Mouse (Mus musculus): ENCODE data around the gene Ankdd1b. TPM values are rescaled to one million over a fixed set of nuclear protein-coding genes. Genes with fewer than 3 reads are reported as not detected.

Ankdd1b gene
- polyA plus RNA-seq (2015; fragmentation: Nextera tagmentation; extraction: Ambion mirVana), result 0.19 TPM in 1 of 2 replicates, not detected in the other

DNA sequence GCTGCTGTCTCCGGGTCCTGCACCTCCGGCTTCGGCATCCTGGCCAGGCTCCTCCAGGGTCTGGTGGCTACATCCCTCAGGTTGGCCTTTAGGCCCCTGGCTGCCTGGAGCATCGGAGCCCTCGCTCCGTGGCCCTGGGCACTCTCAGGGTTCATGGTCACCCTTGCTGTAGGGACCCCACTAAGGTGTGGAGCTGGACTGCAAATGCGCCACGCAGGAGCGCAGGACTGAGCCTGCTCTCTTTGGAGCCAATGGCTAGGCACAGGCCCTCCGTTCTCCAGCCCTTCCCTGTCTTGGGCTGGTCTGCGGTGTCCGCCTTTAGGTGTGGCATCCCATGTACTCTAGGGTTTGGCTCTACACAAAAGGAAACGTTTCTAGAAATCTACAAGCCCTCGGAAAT, at the start of gene Ankdd1b:
Ankdd1b (minus strand) TSS at position 242 of the 400 bp plus-strand sequence.
- Histone ChIP-seq H3K27me3 (no peaks in the 10 kb centered on the region), H3K4me3 (no peak within 1 kb of the TSS), H3K4me2 (no peak within 1 kb of the TSS), H3K27ac (peak within 1 kb of the TSS; percentile 36), H3K9ac (no peak within 1 kb of the TSS), H3K4me1 (no peaks in the 10 kb centered on the region), H3K9me3 (no peaks in the 10 kb centered on the region), H3K36me3 (no peaks in the 10 kb centered on the region)
- WGBS, result 80% methylated on average over 14 of the region's 14 CpGs
- ATAC-seq (ENCODE audit: borderline replicate concordance, extremely low read depth, low FRiP score, low TSS enrichment), result peak; percentile 31; the same call in 1 of the 2 replicates

- 55% methylated on average over 2 of the region's 2 CpGs for WGBS
Observed at GRCm38 (mm10) chr13:96517335-96517734, 46.3 kb upstream of the Ankdd1b start.

DNA sequence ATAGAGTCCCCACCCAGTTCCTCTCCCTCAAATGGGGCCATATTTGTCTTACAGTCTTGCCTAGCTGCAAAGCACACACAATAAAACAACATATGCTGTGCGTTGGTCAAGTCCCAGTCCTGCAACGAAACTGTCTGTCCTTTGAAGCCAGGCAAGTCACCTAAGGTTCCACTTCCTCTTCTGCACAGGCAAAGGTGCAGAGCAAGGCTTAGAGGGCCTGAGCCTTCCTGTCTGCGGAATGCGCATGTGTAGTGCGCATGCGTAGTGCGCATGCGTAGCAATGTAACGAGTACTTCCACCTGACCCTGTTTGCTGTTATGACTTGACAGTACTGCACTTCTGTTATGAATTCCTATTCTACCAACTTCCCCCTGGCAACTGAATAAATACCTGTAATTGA, 45.3 kb upstream of the Ankdd1b start:
- H3K4me2 ChIP-seq, result no peak overlapping the region
- no peaks in the 10 kb centered on the region for H3K9me3 ChIP-seq
- ATAC-seq (ENCODE audit: borderline replicate concordance, extremely low read depth, low FRiP score, low TSS enrichment), result no peak
- H3K9ac ChIP-seq, result no peak overlapping the region
- H3K27me3 ChIP-seq, result no peaks in the 10 kb centered on the region
- H3K27ac ChIP-seq, result no peak overlapping the region
- H3K36me3 ChIP-seq, result no peaks in the 10 kb centered on the region
- WGBS, result 94% methylated on average over 9 of the region's 9 CpGs
- no peak overlapping the region for H3K4me3 ChIP-seq
- H3K4me1 ChIP-seq, result peaks cover 23% of the 10 kb centered on the region; the same call in 1 of the 2 replicates

More at GRCm38 (mm10) chr13:96517335-96517734, 46.3 kb upstream of the Ankdd1b start:
- Histone ChIP-seq H3K36me3 (no peaks in the 10 kb centered on the region), H3K9ac (no peak overlapping the region), H3K4me1 (peaks cover 13% of the 10 kb centered on the region; the same call in 1 of the 2 replicates), H3K4me3 (no peak overlapping the region), H3K27ac (no peak overlapping the region), H3K4me2 (no peak overlapping the region), H3K27me3 (no peaks in the 10 kb centered on the region), H3K9me3 (no peaks in the 10 kb centered on the region)
- peak; percentile 32; the same call in 1 of the 2 replicates for ATAC-seq (ENCODE audit: borderline replicate concordance, extremely low read depth, low FRiP score, low TSS enrichment)

- Histone ChIP-seq H3K9ac (no peak overlapping the region), H3K27me3 (0 out of 2 replicates have a peak, but pooled peaks cover under 1% of the 10 kb centered on the region), H3K4me1 (peaks cover 25% of the 10 kb centered on the region; the same call in 1 of the 2 replicates), H3K27ac (peak overlapping the region; percentile 47; the same call in 1 of the 2 replicates), H3K4me2 (no peak overlapping the region), H3K9me3 (no peaks in the 10 kb centered on the region), H3K36me3 (no peaks in the 10 kb centered on the region), H3K4me3 (no peak overlapping the region)
- ATAC-seq (ENCODE audit: borderline replicate concordance, extremely low read depth, low FRiP score, low TSS enrichment), result peak; percentile 79; the same call in 1 of the 2 replicates
- 40% methylated on average over 5 of the region's 5 CpGs for WGBS
Observed at GRCm38 (mm10) chr13:96514154-96514942, 43.4 kb upstream of the Ankdd1b start.

GRCm38 (mm10) chr13:96511893-96512292, 40.9 kb upstream of the Ankdd1b start:
- 0 out of 2 replicates have a peak, but pooled peaks cover 3% of the 10 kb centered on the region for H3K27me3 ChIP-seq
- no peak for ATAC-seq (ENCODE audit: borderline replicate concordance, extremely low read depth, low FRiP score, low TSS enrichment)
- H3K9ac ChIP-seq, result no peak overlapping the region
- H3K36me3 ChIP-seq, result no peaks in the 10 kb centered on the region
- no peaks in the 10 kb centered on the region for H3K9me3 ChIP-seq
- no peak overlapping the region for H3K4me2 ChIP-seq
- WGBS, result 30% methylated on average over 5 of the region's 5 CpGs
- peaks cover 27% of the 10 kb centered on the region for H3K4me1 ChIP-seq
- no peak overlapping the region for H3K4me3 ChIP-seq
- H3K27ac ChIP-seq, result no peak overlapping the region

- H3K36me3 ChIP-seq, result no peaks in the 10 kb centered on the region
- no peak for ATAC-seq (ENCODE audit: borderline replicate concordance, extremely low read depth, low FRiP score, low TSS enrichment)
- H3K4me2 ChIP-seq, result no peak overlapping the region
- no peak overlapping the region for H3K27ac ChIP-seq
- no peaks in the 10 kb centered on the region for H3K9me3 ChIP-seq
- H3K4me1 ChIP-seq, result peaks cover 25% of the 10 kb centered on the region
- 59% methylated on average over 1 of the region's 1 CpGs for WGBS
- no peak overlapping the region for H3K9ac ChIP-seq
- 0 out of 2 replicates have a peak, but pooled peaks cover 3% of the 10 kb centered on the region for H3K27me3 ChIP-seq
- H3K4me3 ChIP-seq, result no peak overlapping the region
Observed at GRCm38 (mm10) chr13:96511262-96511661, 40.3 kb upstream of the Ankdd1b start.

DNA sequence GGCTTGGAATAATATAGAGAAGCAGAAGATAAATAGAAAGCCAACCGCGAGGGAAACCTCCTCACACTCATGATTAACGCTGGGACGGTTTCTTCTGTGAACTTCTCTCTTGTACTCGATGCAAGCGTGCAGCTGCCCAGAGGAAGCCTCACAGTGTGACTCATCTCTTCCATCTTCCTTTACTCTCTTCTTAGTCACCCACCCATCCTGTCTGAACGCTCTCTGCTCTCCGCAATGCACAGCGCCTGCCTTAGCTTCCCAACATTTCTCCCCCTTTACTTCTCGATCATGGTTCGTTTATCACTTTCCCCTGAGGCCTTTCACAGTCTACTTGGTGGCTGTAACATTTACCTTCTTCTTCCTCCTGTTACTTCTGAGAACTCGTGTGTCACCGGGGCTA, 39.6 kb upstream of the Ankdd1b start:
- no peak overlapping the region for H3K27ac ChIP-seq

DNA sequence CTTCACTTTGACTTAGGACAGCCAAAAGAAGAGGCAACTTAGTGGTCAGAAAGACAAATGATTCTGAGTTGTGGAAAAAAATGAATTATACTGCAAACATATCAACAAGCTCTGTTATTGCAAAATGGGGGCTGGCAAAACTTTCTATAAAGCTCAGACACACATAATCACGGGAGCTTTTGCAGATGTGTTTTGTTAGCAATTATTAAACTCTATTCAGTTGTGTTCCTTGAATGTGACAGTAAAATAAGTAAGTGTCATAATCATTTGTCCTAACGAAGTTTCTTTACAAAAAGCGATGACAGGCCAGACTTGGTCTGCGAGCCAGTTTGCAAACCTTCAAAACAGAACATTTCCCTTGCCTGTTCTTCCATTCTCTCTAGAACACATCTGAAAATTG, 36.5 kb upstream of the Ankdd1b start:
- Histone ChIP-seq H3K9me3 (no peaks in the 10 kb centered on the region), H3K4me1 (peaks cover 18% of the 10 kb centered on the region), H3K36me3 (no peaks in the 10 kb centered on the region), H3K4me2 (no peak overlapping the region), H3K9ac (no peak overlapping the region), H3K4me3 (no peak overlapping the region), H3K27ac (no peak overlapping the region), H3K27me3 (0 out of 2 replicates have a peak, but pooled peaks cover 3% of the 10 kb centered on the region)
- WGBS, result 62% methylated on average over 4 of the region's 4 CpGs
- peak; percentile 35; the same call in 1 of the 2 replicates for ATAC-seq (ENCODE audit: borderline replicate concordance, extremely low read depth, low FRiP score, low TSS enrichment)

More for the DNA sequence above, 39.6 kb upstream of the Ankdd1b start:
- H3K4me3 ChIP-seq, result no peak overlapping the region
- H3K9me3 ChIP-seq, result no peaks in the 10 kb centered on the region
- 0 out of 2 replicates have a peak, but pooled peaks cover 3% of the 10 kb centered on the region for H3K27me3 ChIP-seq
- no peak overlapping the region for H3K4me2 ChIP-seq
- peaks cover 25% of the 10 kb centered on the region for H3K4me1 ChIP-seq
- no peak overlapping the region for H3K9ac ChIP-seq
- H3K36me3 ChIP-seq, result no peaks in the 10 kb centered on the region
- no peak for ATAC-seq (ENCODE audit: borderline replicate concordance, extremely low read depth, low FRiP score, low TSS enrichment)
- WGBS, result 79% methylated on average over 13 of the region's 13 CpGs

DNA sequence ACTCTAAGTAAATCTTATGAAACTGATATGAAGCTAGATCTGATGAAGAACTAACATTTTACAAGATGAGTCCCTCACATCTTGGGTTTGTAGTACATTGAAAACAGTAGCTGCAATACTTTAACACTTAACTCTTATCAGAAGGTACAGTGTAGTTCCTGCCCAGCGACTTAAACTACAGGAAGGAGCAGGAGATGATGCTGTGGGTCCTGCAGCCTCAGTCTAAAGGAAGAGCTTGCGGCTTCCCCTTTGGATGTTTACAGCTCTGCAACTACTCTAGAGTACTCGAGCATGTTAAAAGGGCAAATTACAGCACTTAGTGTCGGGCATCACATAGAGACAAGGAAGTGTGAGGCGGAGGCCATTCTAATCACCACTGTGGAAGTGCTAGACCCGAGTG, 35.3 kb upstream of the Ankdd1b start:
- Histone ChIP-seq H3K4me2 (no peak overlapping the region), H3K9me3 (no peaks in the 10 kb centered on the region), H3K27me3 (0 out of 2 replicates have a peak, but pooled peaks cover 3% of the 10 kb centered on the region), H3K9ac (no peak overlapping the region), H3K4me3 (no peak overlapping the region), H3K27ac (no peak overlapping the region), H3K36me3 (no peaks in the 10 kb centered on the region), H3K4me1 (peaks cover 8% of the 10 kb centered on the region)
- ATAC-seq (ENCODE audit: borderline replicate concordance, extremely low read depth, low FRiP score, low TSS enrichment), result no peak
- WGBS, result 66% methylated on average over 6 of the region's 6 CpGs

GRCm38 (mm10) chr13:96505661-96506060, 34.7 kb upstream of the Ankdd1b start:
- Histone ChIP-seq H3K4me3 (no peak overlapping the region), H3K36me3 (no peaks in the 10 kb centered on the region), H3K27ac (no peak overlapping the region), H3K9ac (no peak overlapping the region), H3K4me2 (no peak overlapping the region), H3K27me3 (0 out of 2 replicates have a peak, but pooled peaks cover 3% of the 10 kb centered on the region), H3K4me1 (peaks cover 6% of the 10 kb centered on the region; the same call in 1 of the 2 replicates), H3K9me3 (no peaks in the 10 kb centered on the region)
- WGBS, result 43% methylated on average over 4 of the region's 4 CpGs
- no peak for ATAC-seq (ENCODE audit: borderline replicate concordance, extremely low read depth, low FRiP score, low TSS enrichment)

DNA sequence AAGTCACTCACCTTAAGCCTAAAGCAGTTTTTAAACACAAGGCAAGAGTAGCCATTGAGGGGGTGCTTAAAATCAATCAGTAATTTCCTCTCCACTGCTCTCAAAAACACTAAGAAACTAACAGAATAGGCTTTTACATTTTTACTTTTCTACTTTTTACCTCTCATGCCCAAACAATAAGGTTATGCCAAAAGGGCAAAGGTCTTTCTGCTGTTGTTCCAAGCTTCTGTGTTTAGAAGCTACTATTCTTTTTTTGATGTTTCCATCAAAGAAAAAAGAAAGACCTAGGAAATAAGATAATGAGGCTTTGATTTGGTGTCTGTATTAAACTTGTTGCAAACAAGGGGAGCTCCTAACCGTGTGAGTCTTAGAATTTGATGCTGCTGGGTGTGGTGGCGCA, 28.9 kb upstream of the Ankdd1b start:
- H3K4me3 ChIP-seq, result no peak overlapping the region
- no peaks in the 10 kb centered on the region for H3K4me1 ChIP-seq
- no peak overlapping the region for H3K9ac ChIP-seq
- H3K27me3 ChIP-seq, result no peaks in the 10 kb centered on the region
- no peak for ATAC-seq (ENCODE audit: borderline replicate concordance, extremely low read depth, low FRiP score, low TSS enrichment)
- H3K9me3 ChIP-seq, result no peaks in the 10 kb centered on the region
- no peak overlapping the region for H3K4me2 ChIP-seq
- no peak overlapping the region for H3K27ac ChIP-seq
- no peaks in the 10 kb centered on the region for H3K36me3 ChIP-seq
- WGBS, result 87% methylated on average over 2 of the region's 2 CpGs

DNA sequence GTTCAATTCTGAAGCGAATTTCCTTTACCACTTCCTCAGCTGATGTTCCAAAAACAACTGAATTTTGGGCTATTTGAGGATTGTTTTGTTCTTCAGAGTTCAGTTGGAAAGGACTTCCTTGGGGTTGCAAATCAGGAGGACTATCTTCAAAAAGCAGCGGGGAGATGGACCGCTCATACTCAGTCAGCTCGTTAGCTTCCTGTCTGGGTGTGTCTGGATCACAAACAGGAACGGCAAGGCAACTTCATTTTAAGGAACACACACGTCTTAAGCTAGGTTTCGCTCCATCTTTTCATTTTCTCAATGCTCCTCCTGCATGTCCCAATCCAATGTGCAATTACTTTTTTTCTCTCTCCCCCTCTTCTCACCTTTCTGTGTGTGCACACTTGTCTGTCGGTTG, 25.6 kb upstream of the Ankdd1b start:
- H3K4me1 ChIP-seq, result no peaks in the 10 kb centered on the region
- H3K9me3 ChIP-seq, result no peaks in the 10 kb centered on the region
- H3K9ac ChIP-seq, result no peak overlapping the region
- H3K27ac ChIP-seq, result no peak overlapping the region
- no peaks in the 10 kb centered on the region for H3K27me3 ChIP-seq
- H3K4me3 ChIP-seq, result no peak overlapping the region
- no peak overlapping the region for H3K4me2 ChIP-seq
- H3K36me3 ChIP-seq, result no peaks in the 10 kb centered on the region
- 76% methylated on average over 8 of the region's 8 CpGs for WGBS
- ATAC-seq (ENCODE audit: borderline replicate concordance, extremely low read depth, low FRiP score, low TSS enrichment), result no peak
